24 mouse cellular contexts compared by ENCODE assay signal in the genomic region with DNA sequence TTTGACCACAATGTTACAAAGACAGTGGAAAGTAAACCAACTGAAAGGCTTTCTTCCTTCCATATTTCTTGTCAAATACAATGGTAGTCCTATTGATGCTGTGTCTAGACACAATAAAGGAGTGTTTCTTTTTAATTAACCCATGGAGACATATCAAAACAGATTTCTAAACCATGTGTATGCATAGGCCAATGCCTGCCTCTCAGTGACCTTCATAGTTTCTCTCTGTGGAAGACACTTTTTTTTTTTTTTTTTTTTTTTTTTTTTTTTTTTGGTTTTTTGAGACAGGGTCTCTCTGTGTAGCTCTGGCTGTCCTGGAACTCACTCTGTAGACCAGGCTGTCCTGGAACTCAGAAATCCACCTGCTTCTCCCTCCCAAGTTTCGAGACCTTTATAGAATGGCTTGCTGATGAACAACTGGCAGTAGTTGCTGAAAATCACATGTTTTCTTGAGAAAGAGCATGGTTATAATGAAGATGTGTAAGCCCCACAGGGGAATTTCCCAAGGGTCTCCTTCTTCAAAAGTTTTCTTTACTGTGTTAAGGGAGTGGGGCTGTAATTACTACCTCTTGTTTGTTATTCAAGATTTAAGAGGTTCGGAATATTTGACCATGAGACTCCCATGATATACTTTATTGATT. TPM values are rescaled to one million over a fixed set of nuclear protein-coding genes. Genes with fewer than 3 reads are reported as not detected.
DNase-seq lines count a peak whose midpoint lies in the region; ATAC-seq and TF ChIP-seq lines count a peak whose summit lies in the region.
"Had no signal": no experiment of that assay in that cellular context is flagged by ENCODE, and none has a peak within 500 bp of the region (broad histone marks: within the 10 kb centered on the region; RNA-seq: fewer than 3 reads in every experiment).

No protein-coding gene starts in this region.

- 77% methylated on average over 2 of the region's 2 CpGs for WGBS in liver, embryonic 13.5 days (ENCODE audit: insufficient replicate concordance)
- 84% methylated on average over 2 of the region's 2 CpGs for WGBS in liver, embryonic 12.5 days (ENCODE audit: insufficient replicate concordance)

- peaks cover 96% of the 10 kb centered on the region for H3K36me3 ChIP-seq in liver, embryonic 13.5 days
- H3K36me3 ChIP-seq in liver, embryonic 12.5 days, result peaks cover 98% of the 10 kb centered on the region
- H3K36me3 ChIP-seq in CH12.LX (replicated peaks in 1 of 2; ENCODE audit: control insufficient read depth in 1 of 2, insufficient read depth in 1 of 2, low read length in 1 of 2) (peaks cover 71 to 84% of the 10 kb centered on the region in 2 experiments), MEL (ENCODE audit: control insufficient read depth in 1 of 2, insufficient read depth in 2 of 2, low read length in 2 of 2) (peaks cover 81 to 82% of the 10 kb centered on the region in 2 experiments)

- TF ChIP-seq RAD21 in CH12.LX (IDR thresholded peaks at IDR 0.05; ENCODE audit: low read depth, low read length) (no peak), MEL (IDR thresholded peaks at IDR 0.05; ENCODE audit: low read depth, low read length) (no peak)

- no peaks in the 10 kb centered on the region for H3K27me3 ChIP-seq in liver, embryonic 13.5 days
- H3K27me3 ChIP-seq in liver, embryonic 12.5 days (replicated peaks), result no peaks in the 10 kb centered on the region
- H3K27me3 ChIP-seq in CH12.LX (replicated peaks) (no peaks in the 10 kb centered on the region), MEL (ENCODE audit: control insufficient read depth in 1 of 2, insufficient read depth in 2 of 2, low read length in 2 of 2) (no peaks in the 10 kb centered on the region)
- H3K27me3 ChIP-seq: embryonic facial prominence, embryonic 12.5 days; forebrain, embryonic 13.5 days; forebrain, embryonic 15.5 days had no signal

- H3K4me3 ChIP-seq in liver, embryonic 13.5 days (replicated peaks), result no peak overlapping the region
- H3K4me3 ChIP-seq in liver, embryonic 12.5 days, result no peak overlapping the region
- H3K4me3 ChIP-seq in CH12.LX (replicated peaks in 1 of 3; ENCODE audit: low read depth in 2 of 3, low read length in 2 of 3, poor library complexity in 1 of 3) (no peak overlapping the region), MEL (ENCODE audit: control insufficient read depth in 1 of 2, insufficient read depth in 1 of 2, low read depth in 2 of 2, low read length in 2 of 2) (no peak overlapping the region)
- H3K4me3 ChIP-seq: embryonic facial prominence, embryonic 10.5 days; embryonic facial prominence, embryonic 12.5 days; forebrain, embryonic 13.5 days; forebrain, embryonic 15.5 days had no signal

- ATAC-seq in liver, embryonic 13.5 days (ENCODE audit: low read depth), result no peak
- no peak for ATAC-seq in liver, embryonic 12.5 days
- ATAC-seq: CD4-positive, CD25-positive, alpha-beta regulatory T cell, adult 4 months; forebrain, embryonic 13.5 days; forebrain, embryonic 15.5 days; forebrain, postnatal 0 days had no signal

- H3K4me1 ChIP-seq in liver, embryonic 13.5 days (replicated peaks), result peaks cover 74% of the 10 kb centered on the region
- H3K4me1 ChIP-seq in liver, embryonic 12.5 days, result peaks cover 58% of the 10 kb centered on the region
- H3K4me1 ChIP-seq in CH12.LX (ENCODE audit: control insufficient read depth in 1 of 2, insufficient read depth in 2 of 2) (peaks cover 25 to 68% of the 10 kb centered on the region in 2 experiments), MEL (ENCODE audit: control insufficient read depth in 1 of 2, insufficient read depth in 2 of 2, low read length in 2 of 2) (peaks cover 33 to 55% of the 10 kb centered on the region in 2 experiments)
- H3K4me1 ChIP-seq: embryonic facial prominence, embryonic 10.5 days; embryonic facial prominence, embryonic 12.5 days; forebrain, embryonic 13.5 days; forebrain, embryonic 15.5 days had no signal

- peak overlapping the region; percentile 63 for H3K27ac ChIP-seq in liver, embryonic 13.5 days
- no peak overlapping the region for H3K27ac ChIP-seq in liver, embryonic 12.5 days
- H3K27ac ChIP-seq in CH12.LX (ENCODE audit: insufficient read depth, low read depth), result peak overlapping the region; percentile 93
- H3K27ac ChIP-seq in MEL (ENCODE audit: control insufficient read depth, low read depth, low read length), result no peak overlapping the region; the same call in 1 of the 2 replicates
- H3K27ac ChIP-seq: embryonic facial prominence, embryonic 10.5 days; embryonic facial prominence, embryonic 12.5 days; forebrain, embryonic 13.5 days; forebrain, embryonic 15.5 days had no signal

- H3K9ac ChIP-seq in liver, embryonic 13.5 days, result no peak overlapping the region
- no peak overlapping the region; the same call in 1 of the 2 replicates for H3K9ac ChIP-seq in liver, embryonic 12.5 days
- peak overlapping the region; percentile 7; the same call in 1 of the 2 replicates for H3K9ac ChIP-seq in CH12.LX (ENCODE audit: insufficient read depth, low read depth)
- H3K9ac ChIP-seq in MEL (ENCODE audit: control insufficient read depth, low read depth, low read length, poor library complexity, severe bottlenecking), result no peak overlapping the region
- H3K9ac ChIP-seq: embryonic facial prominence, embryonic 12.5 days; forebrain, embryonic 13.5 days; forebrain, embryonic 15.5 days; forebrain, postnatal 0 days had no signal

- no peak overlapping the region for H3K4me2 ChIP-seq in liver, embryonic 13.5 days
- no peak overlapping the region for H3K4me2 ChIP-seq in liver, embryonic 12.5 days
- H3K4me2 ChIP-seq in CH12.LX (ENCODE audit: insufficient read depth, low read depth, poor library complexity, severe bottlenecking), result peak overlapping the region; percentile 13; the same call in 1 of the 2 replicates
- H3K4me2 ChIP-seq: embryonic facial prominence, embryonic 12.5 days; forebrain, embryonic 13.5 days; forebrain, embryonic 15.5 days had no signal

- H3K9me3 ChIP-seq in liver, embryonic 13.5 days (replicated peaks), result no peaks in the 10 kb centered on the region
- H3K9me3 ChIP-seq in liver, embryonic 12.5 days (replicated peaks), result no peaks in the 10 kb centered on the region
- H3K9me3 ChIP-seq in CH12.LX (replicated peaks; ENCODE audit: low read length), result no peaks in the 10 kb centered on the region
- no peaks in the 10 kb centered on the region for H3K9me3 ChIP-seq in MEL (replicated peaks; ENCODE audit: insufficient read depth, low read length)
- H3K9me3 ChIP-seq: embryonic facial prominence, embryonic 10.5 days; embryonic facial prominence, embryonic 12.5 days; forebrain, embryonic 13.5 days; forebrain, embryonic 15.5 days; G1E had no signal

- in situ Hi-C loops in CH12.LX (cut with MboI; ENCODE audit: low pct_ligation_motif_present, low pct_unique_long_range_greater_than_20kb, low sequenced_read_pairs), result no loop called here

- no peak for DNase-seq in liver, embryonic 13.5 days
- DNase-seq in CH12.LX (ENCODE audit: extremely low read depth) (no peak), MEL (ENCODE audit: low read depth, low spot score) (no peak)
- DNase-seq in testis, postnatal 10 days (ENCODE audit: low spot score), result no peak
- DNase-seq in layer of hippocampus, adult 11-12 months (ENCODE audit: low spot score), result no peak
- DNase-seq: adrenal gland, adult 8-10 months; adrenal gland, postnatal 36 days; B cell, adult 2 months; cerebellum, adult 11-12 months; cerebellum, adult 2 months; cerebellum, adult 9-10 months; cerebellum, postnatal 10 days; cerebellum, postnatal 25 days; forebrain, postnatal 0 days had no signal

- H3K79me2 ChIP-seq in CH12.LX (replicated peaks; ENCODE audit: control insufficient read depth, extremely low read depth, insufficient read depth, poor library complexity, severe bottlenecking), result no peaks in the 10 kb centered on the region
- no peaks in the 10 kb centered on the region for H3K79me2 ChIP-seq in MEL (ENCODE audit: control insufficient read depth, insufficient read depth, low read length, poor library complexity)

- dilution Hi-C loops in CH12.LX (cut with MboI; ENCODE audit: extremely low pct_ligation_motif_present, extremely low pct_unique_long_range_greater_than_20kb, low sequenced_read_pairs), result no loop called here

- no peak for TF ChIP-seq CTCF in CH12.LX (conservative IDR thresholded peaks at IDR 0.05 in 1 of 2, IDR thresholded peaks at IDR 0.05 in 1 of 2; ENCODE audit: low read depth in 2 of 2, low read length in 2 of 2)
- no peak for TF ChIP-seq CTCF in MEL (IDR thresholded peaks at IDR 0.05 in 2 of 3, conservative IDR thresholded peaks at IDR 0.05 in 1 of 3; ENCODE audit: control insufficient read depth in 1 of 3, insufficient read depth in 1 of 3, low read depth in 2 of 3, low read length in 3 of 3, poor library complexity in 1 of 3, severe bottlenecking in 1 of 3)

- TF ChIP-seq POLR2A in CH12.LX (IDR thresholded peaks at IDR 0.05; ENCODE audit: low read depth, low read length) (no peak), MEL (IDR thresholded peaks at IDR 0.05; ENCODE audit: control insufficient read depth in 1 of 2, insufficient read depth in 1 of 2, low read depth in 1 of 2, low read length in 2 of 2, poor library complexity in 1 of 2) (no peak; a peak in 1 of 4 replicates)

- TF ChIP-seq EP300 in CH12.LX (IDR thresholded peaks at IDR 0.05; ENCODE audit: low read length), result peak; percentile 67
- no peak for TF ChIP-seq EP300 in MEL (IDR thresholded peaks at IDR 0.05; ENCODE audit: low read depth in 1 of 2, low read length in 2 of 2)

RNA-seq across cellular contexts. Expression of a gene that starts 23.5 kb away (rescaled TPM):
- polyA plus RNA-seq in liver, embryonic 13.5 days (2015; fragmentation: Nextera tagmentation; extraction: Ambion mirVana), result 64.9 and 74.9 TPM in 2 replicates
- polyA plus RNA-seq in liver, embryonic 12.5 days (2016; fragmentation: Nextera tagmentation; extraction: Ambion mirVana), result 81.9 and 83.4 TPM in 2 replicates
- total RNA-seq in CH12.LX (2012; rRNA removed) (88.6 and 101 TPM in 2 replicates), CH12.LX (2014; rRNA removed) (143 and 152 TPM in 2 replicates), MEL (2012; rRNA removed) (101 and 109 TPM in 2 replicates)
- polyA plus RNA-seq in CH12.LX (2012; ENCODE audit: insufficient read length, low read depth) (101 and 108 TPM in 2 replicates), MEL (2012; ENCODE audit: insufficient read depth in 1 of 2, insufficient read length in 2 of 2, low read depth in 1 of 2, low replicate concordance in 2 of 2, missing spikeins in 1 of 2) (100 to 1,000 TPM in 1 of 2 experiments, 10 to 100 TPM in 1; 95.6 to 114 TPM)

RNA-seq across cellular contexts. Expression of a gene that starts 23.8 kb away (rescaled TPM):
- 16.7 and 18.2 TPM in 2 replicates for polyA plus RNA-seq in liver, embryonic 13.5 days (2015; fragmentation: Nextera tagmentation; extraction: Ambion mirVana)
- 23.9 and 24.5 TPM in 2 replicates for polyA plus RNA-seq in liver, embryonic 12.5 days (2016; fragmentation: Nextera tagmentation; extraction: Ambion mirVana)
- total RNA-seq in CH12.LX (2012; rRNA removed), result 22.3 and 23.1 TPM in 2 replicates
- total RNA-seq in CH12.LX (2014; rRNA removed), result 23.5 and 23.8 TPM in 2 replicates
- 27.6 and 30.8 TPM in 2 replicates for polyA plus RNA-seq in CH12.LX (2012; ENCODE audit: insufficient read length, low read depth)
- total RNA-seq in MEL (2012; rRNA removed), result 33.8 and 42.8 TPM in 2 replicates
- polyA plus RNA-seq in MEL (2012; ENCODE audit: insufficient read depth in 1 of 2, insufficient read length in 2 of 2, low read depth in 1 of 2, low replicate concordance in 2 of 2, missing spikeins in 1 of 2), result 100 to 1,000 TPM in 1 of 2 experiments, 10 to 100 TPM in 1; 37.2 to 119 TPM

RNA-seq across cellular contexts. Expression of a gene that starts 40.6 kb away (rescaled TPM):
- 116 and 134 TPM in 2 replicates for polyA plus RNA-seq in liver, embryonic 13.5 days (2015; fragmentation: Nextera tagmentation; extraction: Ambion mirVana)
- polyA plus RNA-seq in liver, embryonic 12.5 days (2016; fragmentation: Nextera tagmentation; extraction: Ambion mirVana), result 110 and 115 TPM in 2 replicates
- total RNA-seq in CH12.LX (2012; rRNA removed), result 126 and 143 TPM in 2 replicates
- 196 and 224 TPM in 2 replicates for total RNA-seq in CH12.LX (2014; rRNA removed)
- 231 and 265 TPM in 2 replicates for polyA plus RNA-seq in CH12.LX (2012; ENCODE audit: insufficient read length, low read depth)
- total RNA-seq in MEL (2012; rRNA removed), result 248 and 318 TPM in 2 replicates
- 100 to 1,000 TPM in 1 of 2 experiments, not detected in 1; 223 TPM for polyA plus RNA-seq in MEL (2012; ENCODE audit: insufficient read depth in 1 of 2, insufficient read length in 2 of 2, low read depth in 1 of 2, low replicate concordance in 2 of 2, missing spikeins in 1 of 2)

RNA-seq across cellular contexts. Expression of a gene that starts 51.3 kb away (rescaled TPM):
- not detected in 2 replicates for polyA plus RNA-seq in liver, embryonic 13.5 days (2015; fragmentation: Nextera tagmentation; extraction: Ambion mirVana)
- 0.04 TPM in 1 of 2 replicates, not detected in the other for polyA plus RNA-seq in liver, embryonic 12.5 days (2016; fragmentation: Nextera tagmentation; extraction: Ambion mirVana)
- total RNA-seq in CH12.LX (2012; rRNA removed) (not detected in 2 replicates), CH12.LX (2014; rRNA removed) (not detected in 2 replicates), MEL (2012; rRNA removed) (0.65 and 1.1 TPM in 2 replicates)
- polyA plus RNA-seq in CH12.LX (2012; ENCODE audit: insufficient read length, low read depth) (0.11 TPM in 1 of 2 replicates, not detected in the other), MEL (2012; ENCODE audit: insufficient read depth in 1 of 2, insufficient read length in 2 of 2, low read depth in 1 of 2, low replicate concordance in 2 of 2, missing spikeins in 1 of 2) (1 to 10 TPM in 1 of 2 experiments, not detected in 1; 2.4 TPM)
- total RNA-seq: adrenal gland, adult 18-20 months; adrenal gland, adult 8-10 months; adrenal gland, postnatal 14 days; adrenal gland, postnatal 36 days had no signal
- polyA plus RNA-seq: embryonic facial prominence, embryonic 10.5 days; embryonic facial prominence, embryonic 12.5 days; forebrain, embryonic 11.5 days; forebrain, embryonic 13.5 days; forebrain, embryonic 15.5 days; G1E had no signal

Comparison
In these comparisons a context has a peak if more than half of its experiments do, and no peak if none do; other contexts are left out.
1. H3K27ac ChIP-seq: peak in liver, embryonic 13.5 days (single experiment) and CH12.LX (single experiment); none in liver, embryonic 12.5 days (single experiment) and MEL (single experiment).